In the genomic region with DNA sequence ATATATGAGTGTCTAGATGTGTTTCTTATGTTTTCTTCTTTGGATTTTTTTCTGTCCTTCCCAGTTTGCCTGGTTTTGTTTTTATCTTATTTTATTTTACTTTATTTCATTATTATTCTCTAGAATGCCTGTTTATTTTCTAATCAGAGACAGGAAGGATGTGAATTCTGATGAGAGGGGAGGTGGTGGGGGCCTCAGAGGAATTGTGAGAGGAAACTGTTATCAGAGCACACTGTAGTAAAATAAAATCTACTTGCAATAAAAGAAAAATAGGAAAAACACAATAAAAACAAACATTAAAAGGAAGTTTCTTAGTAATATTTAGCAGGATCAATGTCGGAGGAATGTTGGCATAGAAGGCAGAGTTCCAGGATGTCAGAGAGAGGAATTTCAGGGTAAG, we compare ENCODE assay signal across 26 mouse cellular contexts. TPM values are rescaled to one million over a fixed set of nuclear protein-coding genes. Genes with fewer than 3 reads are reported as not detected.
DNase-seq lines count a peak whose midpoint lies in the region; ATAC-seq and TF ChIP-seq lines count a peak whose summit lies in the region.
"Had no signal": no experiment of that assay in that cellular context is flagged by ENCODE, and none has a peak within 500 bp of the region (broad histone marks: within the 10 kb centered on the region; RNA-seq: fewer than 3 reads in every experiment).

No protein-coding gene starts in this region.

- H3K4me2 ChIP-seq in heart, embryonic 15.5 days = no peak overlapping the region
- H3K4me2 ChIP-seq: forebrain, embryonic 13.5 days; hindbrain, embryonic 14.5 days had no signal

- TF ChIP-seq EP300 in heart, adult 2 months (IDR thresholded peaks at IDR 0.05; ENCODE audit: insufficient read depth, low read depth, low read length) = no peak

- H3K79me2 ChIP-seq in heart, adult 2 months (replicated peaks; ENCODE audit: control insufficient read depth, insufficient read depth, low read length) = no peaks in the 10 kb centered on the region

- H3K27me3 ChIP-seq in heart, adult 2 months (ENCODE audit: control insufficient read depth, insufficient read depth, low read length) = no peaks in the 10 kb centered on the region
- no peaks in the 10 kb centered on the region for H3K27me3 ChIP-seq in heart, embryonic 15.5 days
- H3K27me3 ChIP-seq: CH12.LX; forebrain, embryonic 13.5 days; Patski had no signal

- no peak for TF ChIP-seq POLR2A in heart, adult 2 months (IDR thresholded peaks at IDR 0.05; ENCODE audit: insufficient read depth, low read depth, low read length)

- H3K36me3 ChIP-seq in heart, adult 2 months (ENCODE audit: control insufficient read depth, insufficient read depth, low read length) = no peaks in the 10 kb centered on the region
- no peaks in the 10 kb centered on the region for H3K36me3 ChIP-seq in heart, embryonic 15.5 days
- H3K36me3 ChIP-seq: forebrain, embryonic 10.5 days; G1E had no signal

- no peak for TF ChIP-seq CTCF in heart, adult 2 months (IDR thresholded peaks at IDR 0.05)

- peaks cover 8% of the 10 kb centered on the region for H3K4me1 ChIP-seq in heart, adult 2 months (ENCODE audit: control insufficient read depth, insufficient read depth, low read length)
- no peaks in the 10 kb centered on the region for H3K4me1 ChIP-seq in heart, embryonic 15.5 days (replicated peaks)
- H3K4me1 ChIP-seq: forebrain, embryonic 10.5 days; forebrain, embryonic 13.5 days had no signal

- intact Hi-C loops in heart, adult 2 months (cut with DNase I) = no loop called here
- intact Hi-C loops in heart, postnatal 36 days (cut with DNase I) = loop anchor here (5.0 kb wide), 1 partner anchor 93 kb away; no protein-coding TSS in a partner anchor

- WGBS in heart, adult 2 months = 25% methylated on average over 1 of the region's 1 CpGs
- WGBS in heart, embryonic 15.5 days = 59% methylated on average over 1 of the region's 1 CpGs

- no peaks in the 10 kb centered on the region for H3K9me3 ChIP-seq in heart, embryonic 15.5 days (replicated peaks)
- H3K9me3 ChIP-seq: forebrain, embryonic 10.5 days; forebrain, embryonic 13.5 days; G1E had no signal

- peak overlapping the region; percentile 66 for H3K27ac ChIP-seq in heart, adult 2 months
- 0 out of 2 replicates have a peak overlapping the region, but pooled peaks have one; percentile 45 for H3K27ac ChIP-seq in heart, embryonic 15.5 days
- H3K27ac ChIP-seq: forebrain, embryonic 10.5 days; forebrain, embryonic 13.5 days; hindbrain, embryonic 14.5 days; hindbrain, postnatal 0 days had no signal

- ATAC-seq in heart, embryonic 15.5 days (replicated peaks; ENCODE audit: insufficient number of reproducible peaks, insufficient read depth, low FRiP score, low read depth) = no peak
- ATAC-seq: forebrain, embryonic 13.5 days; forebrain, embryonic 16.5 days; hindbrain, postnatal 0 days; inflammation-experienced regulatory T-cells, adult 6 months; intestine, embryonic 16.5 days; Patski had no signal

- no peak overlapping the region for H3K9ac ChIP-seq in heart, adult 2 months (ENCODE audit: low read depth, low read length)
- no peak overlapping the region for H3K9ac ChIP-seq in heart, embryonic 15.5 days
- H3K9ac ChIP-seq: forebrain, embryonic 13.5 days; hindbrain, embryonic 14.5 days had no signal

- no peak for DNase-seq in heart, adult 2 months
- DNase-seq in heart, postnatal 36 days = no peak
- DNase-seq in heart, adult 11 months = no peak
- peak; percentile 29 for DNase-seq in kidney, adult 9 months
- no peak for DNase-seq in kidney, adult 11 months
- DNase-seq in kidney, postnatal 10 days = peak; percentile 35
- DNase-seq in kidney, adult 18-20 months = no peak
- DNase-seq: adrenal gland, postnatal 10 days; adrenal gland, postnatal 36 days; B cell, adult 2 months; cerebellum, adult 18-20 months; cerebellum, adult 9-10 months; cerebellum, postnatal 14 days; gastrocnemius, postnatal 25 days; heart, postnatal 4 days had no signal

- H3K4me3 ChIP-seq in heart, adult 2 months = no peak overlapping the region
- H3K4me3 ChIP-seq in heart, embryonic 15.5 days = no peak overlapping the region
- H3K4me3 ChIP-seq: forebrain, embryonic 10.5 days; forebrain, embryonic 13.5 days had no signal

RNA-seq across cellular contexts. Expression of gene Il6st, which starts 58.7 kb away (rescaled TPM):
- total RNA-seq in heart, adult 2 months (2021) = 100 to 1,000 TPM; 204 to 256 TPM
- 39.0 and 62.8 TPM in 2 replicates for polyA plus RNA-seq in heart, adult 2 months (2012; rRNA removed)
- 100 to 1,000 TPM; 203 to 252 TPM for total RNA-seq in heart, postnatal 36 days (2021)
- 40.1 and 47.7 TPM in 2 replicates for polyA plus RNA-seq in heart, embryonic 15.5 days (2015; fragmentation: Nextera tagmentation; extraction: Ambion mirVana)

Comparison
In these comparisons a context has a peak if more than half of its experiments do, and no peak if none do; other contexts are left out.
1. DNase-seq: peak in kidney, adult 9 months (single experiment) and kidney, postnatal 10 days (single experiment); none in heart, adult 2 months (0 of 2), heart, postnatal 36 days (0 of 2), heart, adult 11 months (single experiment), kidney, adult 11 months (single experiment) and kidney, adult 18-20 months (single experiment).